Mouse (Mus musculus) monocyte, adult 2 months (primary cell): ENCODE measurements around the gene Vmn2r68.

Source experiments
- DNase-seq, 2 experiments: peaks; one replicate each; pipeline ENCODE4 v3.0.0; 2022; ENCODE audit warnings: low spot score in 2 of 2, low read depth in 1 of 2

The Vmn2r68 gene

DNA sequence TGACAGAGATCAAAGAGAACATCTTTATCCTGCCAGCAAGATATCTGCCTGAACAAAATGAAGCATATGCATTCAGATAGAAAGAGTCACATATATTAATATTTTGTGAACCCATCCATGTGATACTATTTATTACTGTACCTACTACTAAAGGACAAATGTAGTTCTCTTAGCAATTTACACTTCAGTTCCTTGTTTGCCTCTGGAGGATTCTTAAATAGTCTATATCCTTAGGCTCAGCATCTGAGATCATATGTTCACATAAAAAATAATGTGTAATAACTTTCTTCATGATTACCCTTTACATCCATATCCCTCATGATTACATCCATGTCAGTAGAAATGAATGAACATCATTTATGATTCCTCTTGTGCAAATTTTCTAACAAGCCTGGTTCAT lies at the start of gene Vmn2r68:
TSS of gene Vmn2r68 (minus strand) at position 101 of the 400 bp plus-strand sequence.
- DNase-seq, result no peak
